Mouse (Mus musculus): ENCODE data around the gene Ap1m2. TPM values are rescaled to one million over a fixed set of nuclear protein-coding genes. Genes with fewer than 3 reads are reported as not detected.

The Ap1m2 gene
- total RNA-seq (2021), result not detected
- 1.0 TPM in 1 of 2 replicates, not detected in the other for polyA plus RNA-seq (2012; rRNA removed)
- long read RNA-seq, result 0 reads

- TF ChIP-seq EP300 (IDR thresholded peaks at IDR 0.05; ENCODE audit: insufficient read depth, low read depth, low read length) (no peak), CTCF (IDR thresholded peaks at IDR 0.05) (no peak), POLR2A (IDR thresholded peaks at IDR 0.05; ENCODE audit: insufficient read depth, low read depth, low read length) (no peak)
- Histone ChIP-seq H3K79me2 (replicated peaks; ENCODE audit: control insufficient read depth, insufficient read depth, low read length) (no peaks in the 10 kb centered on the region), H3K27me3 (ENCODE audit: control insufficient read depth, insufficient read depth, low read length) (no peaks in the 10 kb centered on the region), H3K4me3 (no peak within 1 kb of the TSS), H3K4me1 (ENCODE audit: control insufficient read depth, insufficient read depth, low read length) (peaks cover 1% of the 10 kb centered on the region; the same call in 1 of the 2 replicates), H3K27ac (no peak within 1 kb of the TSS), H3K36me3 (ENCODE audit: control insufficient read depth, insufficient read depth, low read length) (no peaks in the 10 kb centered on the region), H3K9ac (ENCODE audit: low read depth, low read length) (no peak within 1 kb of the TSS)
- no peak for DNase-seq
- WGBS, result 26% methylated on average over 34 of the region's 35 CpGs
- intact Hi-C loops (cut with DNase I), result loop anchor here (2.0 to 5.0 kb wide), 3 partner anchors 27 to 155 kb away; no protein-coding TSS in a partner anchor
Measured at GRCm38 (mm10) chr9:21312134-21312533, at the start of gene Ap1m2. TSS of gene Ap1m2 (minus strand) at chr9:21312337.

DNA sequence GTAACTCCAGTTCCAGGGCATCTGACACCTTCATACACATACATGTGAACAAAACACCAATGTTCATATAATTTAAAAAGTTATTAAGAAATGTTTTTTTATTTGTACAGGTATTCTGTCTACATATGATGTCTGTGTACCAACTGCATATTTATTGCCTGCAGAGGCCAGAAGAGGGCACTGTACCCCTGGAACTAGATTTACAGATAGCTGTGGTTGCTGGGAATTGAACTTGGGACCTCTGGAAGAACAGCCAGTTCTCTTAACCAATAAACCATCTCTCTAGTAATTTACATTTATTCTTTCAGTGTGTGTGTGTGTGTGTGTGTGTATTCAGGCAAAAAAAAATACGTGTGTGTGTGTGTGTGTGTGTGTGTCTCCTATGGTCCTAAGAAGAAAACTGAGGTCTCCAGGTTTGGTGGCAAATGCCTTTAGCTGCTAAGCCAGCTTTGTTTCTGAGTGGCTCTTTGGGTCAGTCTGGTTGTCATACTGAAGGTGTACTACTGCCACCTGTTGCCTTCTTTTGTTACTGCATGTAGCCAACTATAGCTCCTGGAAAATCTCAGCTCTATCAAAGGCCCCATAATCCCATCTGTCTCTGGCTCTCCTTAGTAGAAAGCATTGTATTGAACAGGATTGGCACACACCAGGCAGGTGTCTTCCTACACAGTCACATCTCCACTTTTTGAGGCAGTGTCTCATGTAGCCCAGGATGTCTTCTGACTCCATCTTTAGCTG is 45.0 kb upstream of the Ap1m2 start:
- WGBS, result 0% methylated on average over 1 of the region's 1 CpGs
- peaks cover 2% of the 10 kb centered on the region for H3K4me1 ChIP-seq (ENCODE audit: control insufficient read depth, insufficient read depth, low read length)
- no peak overlapping the region for H3K27ac ChIP-seq
- no peak overlapping the region for H3K9ac ChIP-seq (ENCODE audit: low read depth, low read length)
- H3K4me3 ChIP-seq, result no peak overlapping the region
- peak; percentile 84 for TF ChIP-seq CTCF (IDR thresholded peaks at IDR 0.05)
- no peak for TF ChIP-seq POLR2A (IDR thresholded peaks at IDR 0.05; ENCODE audit: insufficient read depth, low read depth, low read length)
- no peak for TF ChIP-seq EP300 (IDR thresholded peaks at IDR 0.05; ENCODE audit: insufficient read depth, low read depth, low read length)
- no peaks in the 10 kb centered on the region for H3K27me3 ChIP-seq (ENCODE audit: control insufficient read depth, insufficient read depth, low read length)
- DNase-seq, result peak; percentile 51 to 60
- H3K79me2 ChIP-seq (replicated peaks; ENCODE audit: control insufficient read depth, insufficient read depth, low read length), result no peaks in the 10 kb centered on the region
- intact Hi-C loops (cut with DNase I), result loop anchor here (1.0 to 2.0 kb wide), 2 partner anchors 44 to 136 kb away; no protein-coding TSS in a partner anchor
- H3K36me3 ChIP-seq (ENCODE audit: control insufficient read depth, insufficient read depth, low read length), result no peaks in the 10 kb centered on the region

- Histone ChIP-seq H3K9ac (ENCODE audit: low read depth, low read length) (no peak overlapping the region), H3K4me1 (ENCODE audit: control insufficient read depth, insufficient read depth, low read length) (peaks cover 3% of the 10 kb centered on the region), H3K79me2 (replicated peaks; ENCODE audit: control insufficient read depth, insufficient read depth, low read length) (no peaks in the 10 kb centered on the region), H3K4me3 (no peak overlapping the region), H3K36me3 (ENCODE audit: control insufficient read depth, insufficient read depth, low read length) (no peaks in the 10 kb centered on the region), H3K27me3 (ENCODE audit: control insufficient read depth, insufficient read depth, low read length) (no peaks in the 10 kb centered on the region), H3K27ac (no peak overlapping the region)
- 82% methylated on average over 6 of the region's 6 CpGs for WGBS
- TF ChIP-seq EP300 (IDR thresholded peaks at IDR 0.05; ENCODE audit: insufficient read depth, low read depth, low read length) (no peak), CTCF (IDR thresholded peaks at IDR 0.05) (no peak), POLR2A (IDR thresholded peaks at IDR 0.05; ENCODE audit: insufficient read depth, low read depth, low read length) (no peak)
- intact Hi-C loops (cut with DNase I), result no loop called here
- no peak for DNase-seq
Measured at GRCm38 (mm10) chr9:21354796-21355195, 42.7 kb upstream of the Ap1m2 start.

DNA sequence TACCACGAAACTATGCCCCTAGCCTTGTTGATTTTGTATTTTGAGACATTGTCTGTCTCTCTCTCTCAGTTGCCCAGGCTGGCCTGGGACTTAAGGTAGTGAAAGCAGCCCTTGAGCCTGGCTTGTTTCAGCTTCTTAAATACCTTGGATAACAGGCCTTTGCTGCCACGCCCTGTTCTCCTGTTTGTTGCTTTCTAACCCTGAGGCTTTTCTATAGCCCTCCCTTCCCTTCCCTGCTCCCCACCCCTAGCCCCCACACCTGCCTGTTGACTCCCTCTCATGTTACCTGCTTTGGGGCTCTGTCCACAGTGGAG is 41.2 kb upstream of the Ap1m2 start:
- no peak overlapping the region for H3K27ac ChIP-seq
- H3K9ac ChIP-seq (ENCODE audit: low read depth, low read length), result no peak overlapping the region
- no peak for DNase-seq
- H3K79me2 ChIP-seq (replicated peaks; ENCODE audit: control insufficient read depth, insufficient read depth, low read length), result no peaks in the 10 kb centered on the region
- WGBS, result 85% methylated on average over 2 of the region's 2 CpGs
- H3K4me3 ChIP-seq, result no peak overlapping the region
- intact Hi-C loops (cut with DNase I), result no loop called here
- H3K4me1 ChIP-seq (ENCODE audit: control insufficient read depth, insufficient read depth, low read length), result peaks cover 3% of the 10 kb centered on the region
- TF ChIP-seq EP300 (IDR thresholded peaks at IDR 0.05; ENCODE audit: insufficient read depth, low read depth, low read length) (no peak), CTCF (IDR thresholded peaks at IDR 0.05) (no peak), POLR2A (IDR thresholded peaks at IDR 0.05; ENCODE audit: insufficient read depth, low read depth, low read length) (no peak)
- H3K36me3 ChIP-seq (ENCODE audit: control insufficient read depth, insufficient read depth, low read length), result no peaks in the 10 kb centered on the region
- H3K27me3 ChIP-seq (ENCODE audit: control insufficient read depth, insufficient read depth, low read length), result no peaks in the 10 kb centered on the region

DNA sequence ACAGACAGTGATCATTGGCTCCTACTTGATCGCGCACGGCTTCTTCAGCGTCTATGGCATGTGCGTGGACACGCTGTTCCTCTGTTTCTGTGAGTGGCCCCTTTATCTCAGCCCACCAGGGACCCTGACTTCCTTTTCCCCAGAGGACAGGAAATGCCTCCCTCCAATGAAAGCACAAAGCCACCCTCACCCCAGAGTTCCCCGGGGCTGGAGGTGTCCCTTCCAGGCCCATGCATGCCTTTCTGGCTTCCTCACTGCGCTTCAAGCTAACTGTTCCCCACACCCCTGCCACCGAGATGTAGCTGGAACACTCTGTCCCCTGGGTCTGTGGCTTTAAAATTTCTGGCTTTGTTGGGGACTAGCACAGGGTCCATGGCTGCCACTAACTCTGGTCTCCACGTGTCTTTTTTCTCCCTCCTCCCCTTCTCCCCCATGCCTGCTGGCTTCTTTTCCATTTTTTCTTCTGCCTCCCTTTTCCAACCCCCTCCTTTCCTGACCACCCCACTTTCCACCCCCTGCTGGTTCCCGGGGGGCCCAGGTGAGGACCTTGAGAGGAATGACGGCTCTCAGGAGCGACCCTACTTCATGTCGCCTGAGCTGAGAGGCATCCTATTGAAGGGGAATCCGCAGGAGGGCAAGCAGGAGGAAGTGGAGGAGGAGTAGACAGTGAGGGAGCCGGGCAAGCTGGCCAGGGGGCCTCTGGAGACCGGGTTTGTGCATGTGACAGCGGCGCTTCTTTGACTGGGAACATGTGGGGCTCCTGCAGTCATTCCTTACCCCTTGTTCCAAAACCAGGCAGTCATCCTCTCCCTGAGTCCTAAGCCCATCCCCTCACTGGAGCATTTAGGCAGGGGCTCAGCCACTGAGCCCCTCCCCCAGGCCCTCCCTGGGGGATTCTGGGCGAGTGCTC is 40.6 kb upstream of the Ap1m2 start:
- no peaks in the 10 kb centered on the region for H3K36me3 ChIP-seq (ENCODE audit: control insufficient read depth, insufficient read depth, low read length)
- H3K4me3 ChIP-seq, result no peak overlapping the region
- WGBS, result 34% methylated on average over 20 of the region's 20 CpGs
- no peak overlapping the region for H3K27ac ChIP-seq
- TF ChIP-seq EP300 (IDR thresholded peaks at IDR 0.05; ENCODE audit: insufficient read depth, low read depth, low read length) (0 out of 2 replicates have a peak, but pooled peaks have one; percentile 43), CTCF (IDR thresholded peaks at IDR 0.05) (no peak), POLR2A (IDR thresholded peaks at IDR 0.05; ENCODE audit: insufficient read depth, low read depth, low read length) (no peak)
- no peaks in the 10 kb centered on the region for H3K79me2 ChIP-seq (replicated peaks; ENCODE audit: control insufficient read depth, insufficient read depth, low read length)
- H3K4me1 ChIP-seq (ENCODE audit: control insufficient read depth, insufficient read depth, low read length), result peaks cover 3% of the 10 kb centered on the region
- H3K27me3 ChIP-seq (ENCODE audit: control insufficient read depth, insufficient read depth, low read length), result no peaks in the 10 kb centered on the region
- peak in 1 of 2 experiments; percentile 42 for DNase-seq
- H3K9ac ChIP-seq (ENCODE audit: low read depth, low read length), result no peak overlapping the region
- intact Hi-C loops (cut with DNase I), result no loop called here

All from heart, adult 2 months (tissue).